In the genomic region with DNA sequence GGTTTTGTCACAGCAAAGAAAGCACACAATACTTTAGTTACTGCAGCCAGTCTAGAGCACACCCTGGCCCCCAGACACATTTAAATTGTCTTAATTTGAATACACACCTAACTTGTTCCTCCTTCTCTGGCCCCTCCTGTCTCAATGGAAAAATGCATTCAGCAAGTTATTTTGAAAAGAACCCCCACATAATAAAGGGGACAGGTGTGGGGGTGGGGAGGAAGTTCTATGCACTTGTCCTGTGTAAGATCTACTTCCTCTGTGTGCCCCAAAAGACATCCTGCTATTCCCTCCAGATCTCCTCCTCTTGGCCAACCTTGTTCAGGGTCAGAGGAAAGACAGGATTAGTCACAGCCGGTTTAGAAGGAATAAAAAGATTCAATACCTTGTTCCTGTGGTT, we compare ENCODE assay signal across 28 mouse cellular contexts.
DNase-seq lines count a peak whose midpoint lies in the region; ATAC-seq and TF ChIP-seq lines count a peak whose summit lies in the region.
"Had no signal": no experiment of that assay in that cellular context is flagged by ENCODE, and none has a peak within 500 bp of the region (broad histone marks: within the 10 kb centered on the region; RNA-seq: fewer than 3 reads in every experiment).

No protein-coding gene starts in this region.

- TF ChIP-seq EP300 in CH12.LX (IDR thresholded peaks at IDR 0.05; ENCODE audit: low read length), result no peak

- H3K4me2 ChIP-seq in CH12.LX (ENCODE audit: insufficient read depth, low read depth, poor library complexity, severe bottlenecking), result no peak overlapping the region
- H3K4me2 ChIP-seq: embryonic facial prominence, embryonic 13.5 days; forebrain, embryonic 15.5 days; heart, embryonic 12.5 days; hindbrain, embryonic 14.5 days; kidney, embryonic 15.5 days; liver, embryonic 12.5 days had no signal

- TF ChIP-seq RAD21 in CH12.LX (IDR thresholded peaks at IDR 0.05; ENCODE audit: low read depth, low read length), result no peak

- ATAC-seq in megakaryocyte, adult 5-6 weeks (ENCODE audit: poor library complexity, severe bottlenecking), result peak; percentile 38
- ATAC-seq: forebrain, embryonic 15.5 days; liver, embryonic 12.5 days; liver, postnatal 0 days; midbrain, embryonic 16.5 days had no signal

- no peaks in the 10 kb centered on the region for H3K9me3 ChIP-seq in CH12.LX (replicated peaks; ENCODE audit: low read length)
- H3K9me3 ChIP-seq: embryonic facial prominence, embryonic 13.5 days; forebrain, embryonic 10.5 days; forebrain, embryonic 15.5 days; heart, embryonic 12.5 days; kidney, embryonic 15.5 days; liver, embryonic 12.5 days had no signal

- dilution Hi-C loops in CH12.LX (cut with MboI; ENCODE audit: extremely low pct_ligation_motif_present, extremely low pct_unique_long_range_greater_than_20kb, low sequenced_read_pairs), result no loop called here

- no peaks in the 10 kb centered on the region for H3K79me2 ChIP-seq in CH12.LX (replicated peaks; ENCODE audit: control insufficient read depth, extremely low read depth, insufficient read depth, poor library complexity, severe bottlenecking)

- intact Hi-C loops in heart, postnatal 25 days (cut with DNase I), result no loop called here

- peak; percentile 16 for DNase-seq in thymus, postnatal 14 days
- DNase-seq in thymus, postnatal 25 days, result no peak
- peak; percentile 13 for DNase-seq in CH12.LX (ENCODE audit: extremely low read depth)
- DNase-seq in cerebellum, postnatal 36 days, result no peak
- DNase-seq in heart, postnatal 25 days (ENCODE audit: low spot score), result no peak
- DNase-seq: adrenal gland, adult 8-10 months; cerebellum, adult 8-10 months; gastrocnemius, postnatal 25 days; heart, adult 18-20 months; kidney, adult 18-20 months; kidney, postnatal 36 days; layer of hippocampus, postnatal 36 days; left cerebral cortex, postnatal 4 days; liver, postnatal 0 days; right cerebral cortex, adult 18-20 months; right cerebral cortex, postnatal 4 days; thymus, adult 2 months had no signal

- in situ Hi-C loops in CH12.LX (cut with MboI; ENCODE audit: low pct_ligation_motif_present, low pct_unique_long_range_greater_than_20kb, low sequenced_read_pairs), result no loop called here

- no peak overlapping the region for H3K4me3 ChIP-seq in CH12.LX (replicated peaks in 1 of 3; ENCODE audit: low read depth in 2 of 3, low read length in 2 of 3, poor library complexity in 1 of 3)
- H3K4me3 ChIP-seq: embryonic facial prominence, embryonic 13.5 days; forebrain, embryonic 10.5 days; forebrain, embryonic 15.5 days; heart, embryonic 12.5 days; kidney, embryonic 15.5 days; liver, embryonic 12.5 days had no signal

- peaks cover 0 to 15% of the 10 kb centered on the region in 2 experiments; a peak in 2 of 4 replicates for H3K4me1 ChIP-seq in CH12.LX (ENCODE audit: control insufficient read depth in 1 of 2, insufficient read depth in 2 of 2)
- H3K4me1 ChIP-seq: embryonic facial prominence, embryonic 13.5 days; forebrain, embryonic 15.5 days; liver, embryonic 12.5 days had no signal

- H3K36me3 ChIP-seq in CH12.LX (replicated peaks in 1 of 2; ENCODE audit: control insufficient read depth in 1 of 2, insufficient read depth in 1 of 2, low read length in 1 of 2), result no peaks in the 10 kb centered on the region
- H3K36me3 ChIP-seq: embryonic facial prominence, embryonic 13.5 days; forebrain, embryonic 15.5 days; heart, embryonic 12.5 days; kidney, embryonic 15.5 days; liver, embryonic 12.5 days had no signal

- H3K9ac ChIP-seq in CH12.LX (ENCODE audit: insufficient read depth, low read depth), result no peak overlapping the region
- H3K9ac ChIP-seq: embryonic facial prominence, embryonic 13.5 days; forebrain, embryonic 15.5 days; heart, embryonic 12.5 days; hindbrain, embryonic 14.5 days; kidney, embryonic 15.5 days; liver, embryonic 12.5 days; liver, postnatal 0 days had no signal

- no peak for TF ChIP-seq CTCF in CH12.LX (conservative IDR thresholded peaks at IDR 0.05 in 1 of 2, IDR thresholded peaks at IDR 0.05 in 1 of 2; ENCODE audit: low read depth in 2 of 2, low read length in 2 of 2)

- no peak for TF ChIP-seq POLR2A in CH12.LX (IDR thresholded peaks at IDR 0.05; ENCODE audit: low read depth, low read length)

- H3K27me3 ChIP-seq in CH12.LX (replicated peaks), result no peaks in the 10 kb centered on the region
- H3K27me3 ChIP-seq: embryonic facial prominence, embryonic 13.5 days; forebrain, embryonic 15.5 days; heart, embryonic 12.5 days; kidney, embryonic 15.5 days; liver, embryonic 12.5 days had no signal

- no peak overlapping the region for H3K27ac ChIP-seq in CH12.LX (ENCODE audit: insufficient read depth, low read depth)
- H3K27ac ChIP-seq: embryonic facial prominence, embryonic 13.5 days; forebrain, embryonic 10.5 days; forebrain, embryonic 15.5 days; hindbrain, embryonic 14.5 days; kidney, embryonic 15.5 days; liver, embryonic 12.5 days; macrophage; stomach, postnatal 0 days had no signal

TF ChIP-seq in CH12.LX, 34 proteins besides CTCF, POLR2A, EP300 and RAD21:
- TF ChIP-seq USF1 (IDR thresholded peaks at IDR 0.05; ENCODE audit: low read depth, low read length) (no peak), E2F4 (IDR thresholded peaks at IDR 0.05; ENCODE audit: insufficient replicate concordance, low read depth, low read length) (no peak), SMC3 (IDR thresholded peaks at IDR 0.05; ENCODE audit: low read depth, low read length) (no peak), ELF1 (IDR thresholded peaks at IDR 0.05; ENCODE audit: low read depth, low read length) (no peak), MAZ (IDR thresholded peaks at IDR 0.05; ENCODE audit: low read depth, low read length) (no peak), POLR2AphosphoS2 (IDR thresholded peaks at IDR 0.05; ENCODE audit: low read depth, low read length) (no peak), JUND (conservative IDR thresholded peaks at IDR 0.05; ENCODE audit: low read depth, low read length) (no peak)
TF ChIP-seq in CH12.LX: peak in this region for 0.

Comparison
In these comparisons a context has a peak if more than half of its experiments do, and no peak if none do; other contexts are left out.
1. DNase-seq: peak in thymus, postnatal 14 days (single experiment) and CH12.LX (single experiment); none in thymus, postnatal 25 days (single experiment), cerebellum, postnatal 36 days (0 of 2) and heart, postnatal 25 days (single experiment).